ENCODE assay signal across 13 mouse cellular contexts in the genomic region with DNA sequence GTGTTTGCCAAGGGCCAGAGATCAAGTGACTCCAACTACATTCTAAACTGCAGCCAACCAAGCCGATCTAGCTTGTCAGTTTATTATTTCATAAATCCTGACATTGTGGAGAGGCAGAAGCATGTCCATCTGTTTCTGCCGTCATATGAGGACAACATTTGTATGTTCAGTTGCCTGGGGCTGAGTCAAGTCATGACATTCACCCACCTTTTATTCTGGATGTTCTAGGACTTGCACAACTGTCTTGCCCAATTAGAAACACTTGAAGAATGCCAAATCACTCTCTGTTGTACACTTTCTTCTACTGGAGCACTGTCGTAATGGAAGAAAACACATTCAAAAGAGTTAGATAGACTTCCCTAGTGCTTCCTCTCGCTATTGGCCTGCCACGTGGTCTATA.
"Had no signal": no experiment of that assay in that cellular context is flagged by ENCODE, and none has a peak within 500 bp of the region (broad histone marks: within the 10 kb centered on the region; RNA-seq: fewer than 3 reads in every experiment).

No protein-coding gene starts in this region.

- H3K9me3 ChIP-seq: limb, embryonic 10.5 days; limb, embryonic 13.5 days; midbrain, embryonic 10.5 days had no signal

- DNase-seq: kidney, adult 18-20 months; kidney, adult 9 months; kidney, postnatal 14 days; kidney, postnatal 4 days; lung, embryonic 14.5 days; midbrain, embryonic 14.5 days; thymus, adult 18-20 months; thymus, postnatal 14 days had no signal

- ATAC-seq: lung, postnatal 0 days had no signal

- H3K27me3 ChIP-seq: limb, embryonic 13.5 days had no signal

- H3K4me1 ChIP-seq: limb, embryonic 10.5 days; limb, embryonic 13.5 days had no signal

- H3K9ac ChIP-seq: limb, embryonic 13.5 days; lung, embryonic 14.5 days had no signal

- H3K4me2 ChIP-seq: limb, embryonic 13.5 days; lung, embryonic 14.5 days had no signal

- H3K36me3 ChIP-seq: limb, embryonic 10.5 days; limb, embryonic 13.5 days; midbrain, embryonic 10.5 days had no signal

- H3K4me3 ChIP-seq: limb, embryonic 10.5 days; limb, embryonic 13.5 days; midbrain, embryonic 10.5 days had no signal

- H3K27ac ChIP-seq: limb, embryonic 10.5 days; limb, embryonic 13.5 days; macrophage had no signal
